Mouse (Mus musculus) cortical plate, adult 2 months (tissue): ENCODE measurements around the gene Map3k1.

Source experiments
- CTCF ChIP-seq: fragments of 200-500 bp; IDR thresholded peaks from 2 replicates; pipeline ENCODE4 v1.5.1; 2011; ENCODE audit warnings: mild to moderate bottlenecking, control low read depth, low read length; ENCODE audit not compliant: insufficient read depth; ENCODE audit errors: extremely low read depth
- POLR2A ChIP-seq: fragments of 200-500 bp; IDR thresholded peaks from 2 replicates; pipeline ENCODE4 v1.6.1; 2011; ENCODE audit warnings: mild to moderate bottlenecking, low read length, control low read depth; ENCODE audit not compliant: insufficient read depth; ENCODE audit errors: extremely low read depth

DNA sequence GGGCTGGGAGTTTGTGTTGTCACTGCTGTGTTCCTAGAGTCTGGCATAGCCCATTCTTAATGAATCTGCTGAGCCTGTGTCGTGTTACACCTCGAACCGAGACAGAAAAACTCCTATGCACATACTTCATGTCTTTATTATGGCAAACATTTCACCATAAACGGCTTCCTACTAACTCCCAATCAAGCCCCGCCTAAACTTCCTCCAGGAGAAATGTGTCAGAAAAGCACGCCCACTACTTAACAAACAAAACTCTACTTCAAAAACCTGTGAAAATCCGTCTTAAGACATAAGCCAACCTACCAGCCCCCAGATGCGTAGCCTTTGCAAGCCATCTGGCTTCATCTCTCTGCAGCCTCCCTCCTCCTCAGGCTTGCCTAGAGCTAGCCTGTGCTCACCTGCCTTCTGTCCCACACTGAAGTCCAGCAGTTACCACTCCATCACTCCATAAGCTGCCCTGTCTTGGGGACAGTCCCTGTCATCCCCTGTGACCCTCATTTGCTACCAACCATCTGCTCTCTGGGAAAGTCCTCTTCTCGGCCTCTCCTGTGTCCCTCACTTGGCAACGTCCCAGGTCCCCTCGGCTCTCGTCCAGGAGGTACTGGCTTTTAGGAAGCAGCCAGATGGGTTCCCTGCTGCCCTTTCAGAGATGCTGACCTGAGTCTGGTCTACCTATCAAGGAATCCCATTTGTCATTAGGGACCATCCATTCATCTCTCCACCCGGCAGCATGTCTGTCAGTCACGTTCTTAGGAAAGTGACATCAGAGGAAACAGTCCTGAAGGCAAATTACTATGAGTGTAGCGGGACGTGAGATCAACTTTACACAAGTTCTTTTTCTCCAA is 16.4 kb downstream of the Map3k1 start:
- TF ChIP-seq CTCF (no peak), POLR2A (no peak)
